Mouse (Mus musculus): ENCODE data around the gene Spr.
"Not testable (repeated sequence)": the region's sequence is repeated elsewhere in the genome, so short reads cannot be mapped to it uniquely, and the experiment has no call there.

Spr gene

DNA sequence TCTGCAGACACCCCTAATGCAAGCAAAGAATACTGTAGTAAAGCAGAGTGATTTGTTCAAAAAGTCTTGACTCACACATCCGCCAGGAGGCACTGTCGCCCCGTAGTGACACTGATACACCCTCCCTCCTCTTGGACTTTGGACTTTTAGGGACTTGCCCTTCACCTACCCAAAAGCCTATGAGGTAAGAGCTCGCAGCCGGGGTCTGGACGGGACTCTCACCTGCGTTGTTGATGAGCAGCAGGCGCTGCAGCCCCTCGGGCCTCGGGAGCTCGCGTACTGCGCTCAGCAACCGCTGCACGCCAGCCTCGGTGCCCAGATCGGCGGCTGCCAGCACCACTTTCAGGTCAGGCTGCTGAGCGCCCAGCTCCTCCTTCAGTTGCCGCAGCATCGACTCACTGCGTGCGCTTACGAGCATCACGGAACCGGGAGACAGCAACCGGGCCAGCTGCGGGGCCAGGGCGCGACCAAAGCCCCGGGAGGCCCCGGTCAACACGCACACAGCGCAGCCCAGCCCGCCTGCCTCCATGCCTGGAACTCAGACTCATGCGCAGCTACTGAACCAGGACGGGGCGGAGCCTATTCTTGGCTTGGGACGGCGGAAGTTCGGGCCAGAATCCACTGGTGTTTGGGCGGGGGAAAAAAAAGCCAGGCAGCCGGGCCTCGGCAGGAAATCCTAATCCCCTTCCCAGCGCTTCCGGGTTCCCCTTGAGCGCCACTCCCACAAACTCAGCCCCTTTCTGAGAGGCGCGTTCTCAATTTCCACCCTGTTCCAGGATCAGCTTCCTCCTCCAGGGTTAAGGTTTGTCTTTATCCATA lies at the start of gene Spr:
TSS of gene Spr (minus strand) at position 550 of the 819 bp plus-strand sequence.
- DNase-seq, result peak; percentile 87

DNA sequence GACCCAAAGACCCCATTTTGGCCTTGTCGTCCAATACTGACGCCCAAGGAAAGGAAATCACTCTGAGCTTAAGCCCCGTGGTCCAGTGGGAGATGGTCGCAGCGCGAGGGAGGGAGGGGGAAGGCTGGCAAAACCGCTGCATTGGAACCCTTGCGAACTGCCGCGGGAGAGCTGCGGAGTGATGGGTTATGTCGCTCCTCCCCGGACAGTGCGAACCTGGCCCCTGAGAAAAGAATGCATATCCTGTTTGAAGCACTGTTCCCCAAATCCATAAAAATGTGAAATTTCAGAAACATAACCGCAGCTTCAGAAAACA lies 49.1 kb upstream of the Spr start:
- no peak for DNase-seq

DNA sequence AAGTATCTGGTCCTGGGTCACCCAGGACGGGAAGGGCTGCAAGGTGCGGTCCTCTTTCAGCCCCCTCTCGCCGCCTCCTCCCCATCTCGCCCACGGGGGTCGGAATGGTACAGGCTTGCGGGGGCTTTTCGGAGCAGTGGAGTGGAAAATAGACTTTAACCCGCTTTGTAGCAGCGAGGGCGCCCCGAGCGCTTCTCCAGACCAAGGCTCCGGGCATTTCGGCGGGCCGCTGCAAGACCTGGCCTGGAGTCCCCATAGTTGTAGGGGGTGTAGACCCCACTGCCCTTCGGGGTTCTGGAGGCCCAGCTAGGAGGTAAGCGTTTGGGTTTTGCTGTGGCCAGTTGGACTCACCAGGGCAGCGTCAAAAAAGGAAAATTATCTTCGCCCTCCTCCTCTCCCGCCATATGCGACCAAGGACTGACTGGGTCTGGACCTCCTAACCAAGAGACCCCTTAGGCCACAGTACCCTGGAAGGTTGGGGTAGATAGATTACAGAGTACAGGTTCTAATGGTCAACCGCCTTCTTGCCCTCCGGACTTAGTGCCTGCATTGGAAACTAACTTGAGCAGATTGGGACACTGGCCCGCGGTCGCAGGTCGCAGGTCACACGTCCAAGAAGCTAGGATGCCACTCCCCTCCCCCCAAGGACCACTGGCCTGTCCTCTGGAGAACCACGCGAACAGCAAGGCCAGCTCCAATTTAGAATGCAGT lies 48.6 kb upstream of the Spr start:
- DNase-seq, result no peak

DNA sequence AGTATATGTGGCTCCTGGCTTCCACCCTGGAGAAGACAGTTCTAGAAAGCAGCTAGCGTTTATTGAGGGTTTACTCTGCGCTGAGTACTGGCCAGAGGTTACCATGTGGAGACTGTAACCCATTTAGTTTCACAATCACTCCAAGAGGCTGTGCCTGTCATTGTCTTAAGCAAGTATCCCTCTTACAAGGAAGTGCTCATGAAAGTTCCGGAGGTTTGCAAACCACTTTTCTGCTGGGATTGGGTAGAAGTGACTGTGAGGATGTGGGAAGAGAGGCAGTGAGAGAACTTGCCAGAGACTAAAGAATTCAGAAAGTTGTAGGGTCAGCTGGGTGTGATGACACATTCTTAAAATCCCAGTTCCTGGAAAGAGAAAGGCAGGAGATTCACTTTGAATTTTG lies 46.4 kb upstream of the Spr start:
- no peak for DNase-seq

DNA sequence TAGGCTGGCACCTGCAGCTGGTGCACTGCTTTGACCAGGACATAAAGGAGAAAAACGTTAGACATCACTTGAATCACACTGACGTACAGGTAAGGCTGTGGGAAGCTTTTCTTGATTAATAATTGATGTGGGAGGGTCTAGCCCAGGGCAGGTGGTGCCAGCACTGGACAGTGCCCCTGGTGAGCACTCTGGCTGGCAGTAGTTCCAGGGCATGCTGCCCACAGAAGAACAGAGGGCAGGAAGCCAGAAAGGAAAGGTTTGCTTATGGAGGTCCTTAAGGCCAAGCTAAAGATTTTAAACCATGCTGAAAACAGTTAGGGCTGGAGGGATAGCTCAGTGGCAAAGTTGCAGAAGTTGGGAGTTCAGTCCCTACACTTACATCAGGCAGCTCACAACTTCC lies 42.5 kb upstream of the Spr start:
- DNase-seq, result no peak

DNA sequence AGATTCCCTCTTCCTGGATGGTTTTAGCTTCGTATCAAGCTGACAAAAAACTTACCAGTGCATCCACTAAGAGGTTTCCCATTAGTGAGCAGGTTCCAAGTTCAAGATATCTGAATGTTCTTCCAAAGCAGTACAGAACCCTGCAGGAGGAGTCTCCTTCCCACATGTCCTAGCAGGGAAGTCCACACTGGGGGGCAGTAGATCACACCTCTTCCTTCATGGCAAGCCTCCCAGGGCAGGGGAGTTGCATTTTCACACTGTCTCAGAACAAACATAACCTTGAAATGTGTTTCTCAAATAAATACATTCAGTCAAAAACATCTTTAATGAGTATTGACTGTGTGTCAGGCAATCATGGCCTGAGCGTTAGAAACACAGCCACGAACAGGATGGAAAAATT lies 42.0 kb upstream of the Spr start:
- no peak for DNase-seq

DNA sequence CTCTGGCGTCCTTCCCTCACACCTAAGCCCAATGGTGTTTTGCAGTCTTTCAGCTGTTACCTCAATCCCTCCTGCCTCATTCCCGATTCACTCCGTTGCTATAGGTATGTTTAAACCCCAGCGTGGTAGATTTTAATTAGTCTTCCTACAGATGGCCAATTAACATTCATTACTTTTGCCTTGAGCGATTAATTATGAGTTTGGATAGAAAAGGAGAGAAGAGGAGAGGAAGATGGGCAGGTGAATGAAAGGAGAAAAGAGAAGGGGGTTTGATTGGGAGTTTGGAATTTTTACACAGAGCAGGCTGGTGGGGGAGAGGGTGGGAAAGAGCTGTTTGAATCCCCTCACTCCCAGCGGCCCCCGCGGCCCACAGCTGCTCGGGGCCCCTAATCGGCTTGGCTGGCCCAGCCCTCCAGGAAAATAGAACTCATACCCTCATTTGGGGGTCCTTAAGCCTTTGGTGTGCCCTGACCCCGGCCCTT lies 27.9 kb upstream of the Spr start:
- DNase-seq, result no peak

DNA sequence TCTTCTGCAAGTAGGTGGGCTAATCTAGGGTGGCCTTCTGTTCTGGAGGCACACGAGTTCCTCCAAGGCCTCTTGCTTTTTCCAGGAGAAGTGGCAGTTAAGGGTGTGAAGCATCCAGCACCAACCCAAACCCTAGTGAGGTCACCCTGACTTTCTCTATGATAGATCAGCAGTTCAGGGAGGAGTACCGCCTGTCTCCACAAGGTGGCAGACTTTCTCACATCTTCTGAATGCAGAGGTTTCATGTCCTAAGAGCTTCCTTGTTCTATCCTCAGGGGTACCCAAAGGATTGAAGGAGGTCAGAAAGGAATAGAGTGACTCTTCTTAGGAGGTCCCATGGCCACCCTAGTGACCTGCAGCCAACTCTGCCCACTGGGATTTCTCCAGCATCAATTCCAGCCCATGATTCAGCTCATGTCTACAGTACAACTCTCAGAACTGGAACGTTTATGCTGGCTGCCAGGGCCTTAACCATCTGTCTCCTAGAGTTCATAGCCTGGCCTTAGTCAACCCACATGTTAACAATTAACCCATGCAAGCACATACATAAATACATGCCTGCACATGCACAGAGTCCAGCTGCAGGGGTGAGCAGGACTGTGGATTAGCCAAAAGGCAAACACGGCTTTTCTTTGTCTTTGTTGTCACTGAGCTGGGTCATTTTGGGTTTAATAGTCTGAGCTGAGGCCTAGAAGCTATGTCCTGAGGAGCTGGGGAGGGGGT lies 22.8 kb upstream of the Spr start:
- DNase-seq, result peak; percentile 67

DNA sequence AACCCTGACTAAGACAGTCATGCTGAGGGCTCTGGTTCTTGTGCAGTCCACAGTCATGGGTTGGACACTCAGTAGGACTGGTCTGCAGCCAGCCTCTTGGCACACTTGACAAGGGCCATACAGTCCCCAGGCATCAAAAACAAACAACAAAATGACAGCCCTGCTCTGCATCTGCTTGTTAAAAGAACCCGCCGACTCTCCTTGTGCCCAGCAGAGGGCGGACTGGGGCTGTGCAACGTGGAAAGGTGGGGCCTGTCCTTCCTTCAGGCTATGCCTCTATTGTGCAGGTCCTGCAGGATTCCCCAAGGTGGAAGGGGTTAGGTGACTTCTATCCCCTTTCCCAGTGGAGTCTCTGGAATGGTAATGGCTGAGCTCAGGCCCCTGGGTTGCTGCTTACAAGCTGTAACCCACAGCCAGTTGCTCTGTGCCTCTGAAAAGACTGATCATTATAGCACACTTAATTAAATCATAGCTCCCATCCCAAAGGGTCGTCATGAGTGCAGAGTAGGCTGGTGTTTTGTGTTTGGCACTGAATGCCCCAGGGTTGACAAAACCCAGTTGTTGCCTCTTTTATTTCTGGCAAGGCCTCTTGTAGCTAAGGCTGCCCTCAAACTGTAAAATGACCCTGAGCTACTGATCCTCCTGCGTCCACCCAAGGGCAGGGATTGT lies 21.7 kb upstream of the Spr start:
- peak; percentile 45 for DNase-seq

DNA sequence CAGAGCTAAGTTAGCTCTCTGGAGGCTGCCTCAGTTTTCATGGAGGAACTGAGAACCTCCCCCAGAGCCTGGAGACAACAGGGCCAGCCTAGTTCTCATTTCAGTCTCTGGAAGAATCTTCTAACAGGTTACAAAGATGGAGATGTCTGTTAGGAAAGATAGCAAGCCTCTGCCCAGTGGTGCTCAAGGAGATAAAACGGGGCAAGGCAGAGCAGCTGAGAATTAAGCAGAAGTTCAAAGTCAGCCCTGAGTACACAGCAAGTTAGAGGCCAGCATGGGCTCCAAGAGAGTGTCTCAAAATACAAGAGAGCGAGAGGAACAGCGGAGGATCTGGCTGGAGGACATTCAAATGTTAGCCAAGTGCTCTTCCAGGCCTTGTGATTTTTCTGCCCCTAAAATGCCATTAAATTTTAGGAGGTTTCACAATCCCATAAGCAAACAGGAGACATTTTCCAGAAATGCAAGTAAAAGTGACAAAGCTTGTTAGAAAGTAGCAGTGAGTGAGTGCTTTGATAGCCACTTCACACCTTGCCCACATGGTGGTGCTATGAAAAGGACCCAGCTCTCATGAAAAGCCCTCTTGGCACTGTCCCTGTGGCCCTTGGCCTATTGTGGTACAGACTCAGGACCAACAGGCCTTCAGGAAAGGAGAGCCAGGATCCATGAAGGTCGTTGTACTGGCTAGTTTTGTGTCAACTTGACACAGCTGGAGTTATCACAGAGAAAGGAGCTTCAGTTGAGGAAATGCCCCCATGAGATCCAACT lies 20.7 kb upstream of the Spr start:
- not testable (repeated sequence) for DNase-seq

DNA sequence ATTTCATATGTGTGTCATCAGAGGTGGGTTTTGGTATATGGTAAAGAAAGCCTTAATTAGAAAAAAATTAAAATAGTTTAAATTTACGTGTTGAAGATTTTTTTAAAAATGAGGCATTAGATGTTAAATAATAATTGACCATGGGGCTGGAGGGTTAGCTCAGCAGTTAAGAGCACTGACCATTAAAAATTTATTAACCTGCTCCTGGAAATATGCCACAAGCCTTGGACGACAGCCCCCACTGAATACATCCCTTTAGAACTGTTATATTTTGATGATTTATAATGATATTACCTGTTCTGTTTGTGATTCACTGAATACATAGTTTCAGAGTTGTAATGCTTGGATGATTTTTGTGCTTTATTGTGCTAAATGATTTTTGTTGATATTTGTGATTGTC lies 19.0 kb upstream of the Spr start:
- DNase-seq, result not testable (repeated sequence)

DNA sequence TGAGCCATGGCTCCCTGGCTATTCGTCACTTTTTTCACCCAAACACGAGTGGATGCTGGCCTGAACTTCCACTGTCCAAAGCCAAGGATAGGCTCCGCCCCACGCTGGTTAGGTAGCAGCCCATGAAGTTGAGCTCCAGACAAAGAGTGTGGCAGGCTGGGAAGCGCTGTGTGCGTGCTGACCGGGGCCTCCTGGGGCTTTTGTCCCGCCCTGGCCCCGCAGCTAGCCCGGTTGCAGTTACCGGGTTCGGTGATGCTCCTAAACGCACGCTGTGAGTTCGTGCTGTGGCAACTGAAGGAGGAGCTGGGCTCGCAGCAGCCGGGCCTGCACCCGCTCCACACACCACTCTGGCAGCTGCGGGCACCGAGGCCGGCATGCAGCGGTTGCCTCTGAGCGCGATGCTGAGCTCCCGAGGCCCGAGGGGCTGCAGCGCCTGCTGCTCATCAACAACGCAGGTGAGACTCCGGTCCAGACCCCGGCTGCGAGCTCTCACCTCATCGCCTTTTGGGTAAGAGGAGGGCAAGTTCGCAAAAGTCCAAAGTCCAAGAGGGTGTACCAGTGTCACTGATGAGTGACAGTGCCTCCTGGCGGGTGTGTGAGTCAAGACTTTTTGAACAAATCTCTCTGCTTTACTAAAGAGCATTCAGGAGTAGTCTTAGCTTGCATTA lies 17.4 kb upstream of the Spr start:
- peak; percentile 26 for DNase-seq

DNA sequence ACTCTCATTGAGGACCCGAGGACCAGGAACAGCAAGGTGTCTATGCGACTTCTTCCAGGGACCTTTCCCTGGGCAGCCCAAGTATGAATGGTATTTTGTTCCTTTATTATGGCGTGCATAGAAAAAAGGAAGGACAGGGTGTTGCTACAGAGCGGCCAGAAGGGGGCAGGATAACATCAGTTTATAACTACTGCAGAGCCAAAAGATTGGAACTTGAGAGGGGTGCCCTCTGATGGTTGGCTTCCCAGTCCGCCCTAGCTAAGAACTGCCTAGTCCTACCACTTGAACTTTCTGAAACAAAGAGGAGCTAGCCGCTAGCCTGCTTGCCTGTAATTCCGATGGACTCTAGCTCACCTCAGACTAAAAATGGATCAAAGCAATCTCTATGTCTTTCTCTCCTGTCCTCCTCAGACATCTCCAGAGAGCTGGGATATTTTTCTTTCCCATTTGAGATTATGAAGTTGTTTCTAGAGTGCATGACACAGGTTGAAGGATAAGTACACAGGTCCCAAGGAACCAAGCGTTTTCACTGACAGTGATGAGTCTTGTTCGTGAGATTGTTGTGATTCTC lies 16.5 kb upstream of the Spr start:
- DNase-seq, result peak; percentile 71

DNA sequence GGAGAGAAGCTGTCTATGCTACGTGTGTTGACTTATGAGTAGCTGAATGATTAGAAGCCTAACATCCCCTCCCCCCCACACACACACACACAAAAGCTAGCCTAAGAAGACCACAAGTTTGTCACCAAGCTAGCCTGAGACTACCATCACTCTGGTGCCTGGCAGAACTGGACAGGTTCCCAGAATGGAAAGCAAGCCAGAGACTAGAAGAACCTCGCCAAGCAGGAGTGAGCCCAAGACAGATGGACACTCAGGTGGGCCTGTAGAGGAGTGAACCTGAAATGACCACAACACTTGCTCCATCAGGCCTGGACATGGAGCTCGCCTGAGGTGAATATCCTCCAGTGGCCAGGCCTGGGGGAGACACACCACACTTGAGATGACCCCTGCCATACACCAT lies 12.8 kb upstream of the Spr start:
- no peak for DNase-seq

DNA sequence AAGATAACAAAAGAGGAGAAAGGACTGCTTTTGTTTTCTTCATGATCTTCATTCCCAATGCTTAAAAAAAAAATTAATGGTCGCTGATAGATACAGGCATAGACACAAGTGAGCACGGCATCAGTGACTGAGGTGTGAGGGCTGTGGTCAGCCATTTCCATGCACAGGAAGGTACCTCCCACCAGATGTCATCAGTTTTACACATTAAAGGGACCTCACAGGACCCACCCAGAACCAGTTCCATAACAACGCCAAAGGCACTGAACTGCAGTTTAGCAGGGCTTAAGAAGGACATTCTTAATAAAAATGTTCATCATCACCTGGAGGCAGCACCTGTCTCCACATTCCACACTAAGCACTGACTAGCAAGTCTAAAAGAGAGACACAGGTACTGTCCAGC lies 10.1 kb upstream of the Spr start:
- no peak for DNase-seq

DNA sequence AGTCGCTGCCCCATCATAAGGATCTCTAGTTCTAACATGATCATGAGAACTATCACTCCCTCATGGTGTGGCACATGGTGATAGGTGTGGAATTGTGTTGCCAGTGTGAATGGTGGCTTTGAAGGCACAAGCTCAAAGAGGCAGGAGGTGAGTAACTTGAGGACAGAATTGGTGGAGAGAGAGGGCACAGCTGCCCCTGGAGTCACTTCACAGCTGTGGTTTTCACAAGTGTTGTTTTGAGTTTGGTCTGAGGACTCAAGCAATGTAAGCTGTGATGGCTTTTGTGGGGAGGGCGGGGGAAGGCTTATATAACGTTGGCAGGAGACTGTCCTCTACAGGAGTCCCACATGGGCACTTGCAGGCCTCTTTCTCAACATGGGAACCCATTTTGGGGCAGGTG lies 6.9 kb upstream of the Spr start:
- DNase-seq, result no peak

DNA sequence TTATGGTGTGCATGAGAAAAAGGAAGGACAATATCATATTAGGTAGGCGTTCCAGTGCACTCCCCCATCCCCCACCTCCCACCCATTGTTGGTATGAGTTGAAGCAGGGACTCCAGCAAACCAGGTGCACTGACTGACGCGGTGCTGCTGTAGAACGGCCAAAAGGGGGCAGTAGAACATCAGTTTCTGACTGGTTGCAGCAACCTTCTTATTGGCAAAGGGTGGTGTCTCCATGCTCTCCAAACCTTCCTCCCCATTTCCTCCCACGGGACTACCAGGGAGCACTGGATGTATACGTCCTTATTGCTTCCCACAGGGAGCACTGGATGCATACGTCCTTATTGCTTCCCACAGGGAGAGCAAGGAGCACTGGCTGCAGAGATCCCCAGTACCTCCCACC lies 3.4 kb upstream of the Spr start:
- DNase-seq, result peak; percentile 59

DNA sequence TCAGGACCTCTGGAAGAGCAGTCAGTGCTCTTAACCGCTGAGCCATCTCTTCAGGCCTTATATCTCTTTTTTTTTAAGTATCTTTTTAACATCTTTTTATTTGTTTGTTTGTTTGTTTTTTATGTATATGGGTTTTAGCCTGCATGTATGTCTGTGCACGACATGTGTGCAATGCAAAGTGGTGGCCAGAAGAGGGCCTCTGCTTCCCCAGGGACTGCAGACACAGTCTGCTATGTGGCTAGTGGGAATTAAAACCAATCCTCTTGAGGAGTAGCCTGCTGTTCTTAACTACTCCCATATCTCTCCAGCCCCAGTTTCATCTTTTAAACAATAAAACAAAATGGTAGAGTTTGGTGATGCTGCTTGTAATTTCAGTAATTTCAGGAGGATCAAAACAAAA lies 2.0 kb upstream of the Spr start:
- DNase-seq, result no peak

DNA sequence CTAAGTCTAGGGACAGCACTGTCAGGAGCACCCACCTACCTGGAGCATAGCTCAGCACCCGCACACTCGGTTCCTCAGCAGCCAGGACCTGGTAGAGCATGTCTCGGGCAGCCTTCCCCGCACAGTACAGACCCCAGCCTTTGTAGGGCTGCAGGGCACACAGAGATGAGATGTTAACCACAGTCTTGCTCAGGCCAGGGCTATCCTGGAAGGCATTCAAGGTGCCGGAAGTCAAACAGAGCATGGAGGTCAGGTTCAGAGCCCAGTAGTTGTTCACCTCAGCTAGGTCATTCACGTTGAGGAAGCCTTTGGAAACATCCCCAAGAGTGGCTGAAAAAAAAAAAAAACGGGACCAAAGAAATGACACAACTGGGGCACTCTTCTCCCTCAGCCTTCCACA lies 782 bp downstream of the Spr start:
- DNase-seq, result not testable (repeated sequence)

DNA sequence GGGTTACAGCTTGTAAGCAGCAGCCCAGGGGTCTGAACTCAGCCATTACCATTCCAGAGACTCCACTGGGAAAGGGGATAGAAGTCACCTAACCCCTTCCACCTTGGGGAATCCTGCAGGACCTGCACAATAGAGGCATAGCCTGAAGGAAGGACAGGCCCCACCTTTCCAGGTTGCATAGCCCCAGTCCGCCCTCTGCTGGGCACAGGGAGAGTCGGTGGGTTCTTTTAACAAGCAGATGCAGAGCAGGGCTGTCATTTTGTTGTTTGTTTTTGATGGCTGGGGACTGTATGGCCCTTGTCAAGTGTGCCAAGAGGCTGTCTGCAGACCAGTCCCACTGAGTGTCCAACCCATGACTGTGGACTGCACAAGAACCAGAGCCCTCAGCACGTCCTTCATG lies 4.8 kb downstream of the Spr start:
- DNase-seq, result peak; percentile 52

DNA sequence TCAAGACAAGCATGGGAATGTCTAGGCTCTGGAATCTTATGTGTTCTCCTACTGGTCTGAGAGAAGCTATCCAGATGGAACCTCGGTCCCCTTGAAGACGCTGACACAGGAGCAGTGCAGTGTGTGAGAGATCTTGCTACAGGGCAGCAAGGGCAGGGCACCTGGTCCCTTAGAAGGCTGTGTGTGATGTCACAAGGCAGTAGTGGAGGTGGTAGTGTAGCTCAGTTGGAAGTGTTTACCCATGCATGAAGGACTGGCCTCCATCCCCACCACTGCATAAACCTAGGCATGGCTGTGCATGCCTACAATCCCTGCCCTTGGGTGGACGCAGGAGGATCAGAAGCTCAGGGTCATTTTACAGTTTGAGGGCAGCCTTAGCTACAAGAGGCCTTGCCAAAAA lies 5.3 kb downstream of the Spr start:
- DNase-seq, result not testable (repeated sequence)

DNA sequence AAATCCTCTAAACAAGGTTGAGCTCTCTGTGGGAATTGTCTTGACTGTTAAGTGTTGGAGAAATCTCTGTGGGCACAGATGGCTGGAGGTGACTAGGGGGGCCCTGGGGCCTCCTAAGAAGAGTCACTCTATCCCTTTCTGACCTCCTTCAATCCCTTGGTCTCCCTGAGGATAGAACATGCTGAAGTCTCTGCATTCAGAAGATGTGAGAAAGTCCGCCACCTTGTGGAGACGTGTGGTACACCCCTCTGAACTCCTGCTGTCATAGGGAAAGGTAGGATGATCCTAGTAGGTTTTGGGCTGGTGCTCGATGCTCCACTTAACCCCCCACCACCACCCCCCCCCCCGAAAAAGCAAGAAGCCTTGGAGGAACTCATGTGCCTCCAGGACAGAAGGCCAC lies 5.9 kb downstream of the Spr start:
- DNase-seq, result peak; percentile 66
